9 mouse cellular contexts compared by ENCODE assay signal in genomic region chr7:63211641-63212083, GRCm38 (mm10). TPM values are rescaled to one million over a fixed set of nuclear protein-coding genes. Genes with fewer than 3 reads are reported as not detected.
A peak's percentile ranks its signal among the peaks of the same experiment; 100 is the strongest.
DNase-seq lines count a peak whose midpoint lies in the region; ATAC-seq and TF ChIP-seq lines count a peak whose summit lies in the region.
"Had no signal": no experiment of that assay in that cellular context is flagged by ENCODE, and none has a peak within 500 bp of the region (broad histone marks: within the 10 kb centered on the region; RNA-seq: fewer than 3 reads in every experiment).

No protein-coding gene starts in this region.

- no peak overlapping the region for H3K27ac ChIP-seq in lung, embryonic 14.5 days (ENCODE audit: low read depth)
- H3K27ac ChIP-seq in midbrain, embryonic 10.5 days (replicated peaks): peak overlapping the region; percentile 90

- WGBS in lung, embryonic 14.5 days: 5% methylated on average over 13 of the region's 13 CpGs
- 2% methylated on average over 13 of the region's 13 CpGs for WGBS in midbrain, embryonic 10.5 days

- 0 out of 2 replicates have a peak, but pooled peaks cover 3% of the 10 kb centered on the region for H3K27me3 ChIP-seq in lung, embryonic 14.5 days (ENCODE audit: insufficient read depth, low read length)
- peaks cover 22% of the 10 kb centered on the region for H3K27me3 ChIP-seq in midbrain, embryonic 10.5 days (ENCODE audit: low read depth, poor library complexity, severe bottlenecking)

- H3K4me3 ChIP-seq in lung, embryonic 14.5 days (ENCODE audit: low read depth, low read length): peak overlapping the region; percentile 57
- peak overlapping the region; percentile 86 for H3K4me3 ChIP-seq in midbrain, embryonic 10.5 days
- H3K4me3 ChIP-seq: erythroblast, embryonic 14.5 days had no signal

- no peak for ATAC-seq in lung, embryonic 14.5 days (ENCODE audit: insufficient read depth)

- no peak for TF ChIP-seq CTCF in lung, embryonic 14.5 days (IDR thresholded peaks at IDR 0.05; ENCODE audit: low read depth)

- no peaks in the 10 kb centered on the region for H3K9me3 ChIP-seq in lung, embryonic 14.5 days (ENCODE audit: low read depth, low read length)
- H3K9me3 ChIP-seq in midbrain, embryonic 10.5 days (replicated peaks): no peaks in the 10 kb centered on the region

- DNase-seq in adrenal gland, adult 8-10 months: peak; percentile 2
- no peak for DNase-seq in adrenal gland, postnatal 4 days (ENCODE audit: low spot score in 2 of 2)
- DNase-seq in lung, embryonic 14.5 days: peak; percentile 12
- no peak for DNase-seq in lung, postnatal 36 days
- DNase-seq in heart, postnatal 10 days: peak; percentile 0 to 6
- no peak for DNase-seq in midbrain, embryonic 10.5 days (ENCODE audit: low spot score)
- no peak for DNase-seq in spleen, adult 18-20 months
- no peak for DNase-seq in gastrocnemius, postnatal 25 days

- no peaks in the 10 kb centered on the region for H3K36me3 ChIP-seq in lung, embryonic 14.5 days (ENCODE audit: insufficient read depth)
- H3K36me3 ChIP-seq in midbrain, embryonic 10.5 days: no peaks in the 10 kb centered on the region

- H3K4me1 ChIP-seq in lung, embryonic 14.5 days (ENCODE audit: insufficient read depth): no peaks in the 10 kb centered on the region
- H3K4me1 ChIP-seq in midbrain, embryonic 10.5 days: peaks cover 28% of the 10 kb centered on the region

- peak overlapping the region; percentile 41 for H3K9ac ChIP-seq in lung, embryonic 14.5 days

- peak overlapping the region; percentile 92 for H3K4me2 ChIP-seq in lung, embryonic 14.5 days

- intact Hi-C loops in heart, postnatal 10 days (cut with DNase I): no loop called here

RNA-seq across cellular contexts. Expression of gene Chrna7, which starts 0.7 kb away (rescaled TPM):
- total RNA-seq in adrenal gland, adult 8-10 months (2022): 10 to 100 TPM; 19.5 to 30.1 (median 25.0) TPM
- 10 to 100 TPM; 31.7 to 32.0 TPM for total RNA-seq in adrenal gland, postnatal 4 days (2021)
- polyA plus RNA-seq in lung, embryonic 14.5 days (2014; fragmentation: Nextera tagmentation; extraction: Ambion mirVana): 0.50 and 1.0 TPM in 2 replicates
- total RNA-seq in heart, postnatal 10 days (2021): under 1 TPM; 0.12 TPM
- 5.7 and 7.0 TPM in 2 replicates for polyA plus RNA-seq in midbrain, embryonic 10.5 days (2016; fragmentation: Nextera tagmentation; extraction: Ambion mirVana)
- total RNA-seq in gastrocnemius, postnatal 25 days (2021): under 1 TPM; 0.18 to 0.27 TPM
- polyA plus RNA-seq: erythroblast, embryonic 14.5 days had no signal

Comparison
In these comparisons a context has a peak if more than half of its experiments do, and no peak if none do; other contexts are left out.
1. DNase-seq: peak in adrenal gland, adult 8-10 months (single experiment), lung, embryonic 14.5 days (single experiment) and heart, postnatal 10 days (2 of 2); none in adrenal gland, postnatal 4 days (0 of 2), lung, postnatal 36 days (single experiment), midbrain, embryonic 10.5 days (single experiment), spleen, adult 18-20 months (0 of 2) and gastrocnemius, postnatal 25 days (single experiment).
2. RNA of gene Chrna7, which starts 0.7 kb away (total RNA-seq): 31.7 to 32.0 TPM in adrenal gland, postnatal 4 days and 19.5 to 30.1 TPM in adrenal gland, adult 8-10 months; 0.18 to 0.27 TPM in gastrocnemius, postnatal 25 days and 0.12 TPM in heart, postnatal 10 days; every median in the first group is over 10 times any median in the second.